Mouse (Mus musculus): ENCODE measurements around the gene Slc13a3. TPM values are rescaled to one million over a fixed set of nuclear protein-coding genes. Genes with fewer than 3 reads are reported as not detected.
"Not testable (repeated sequence)": the region's sequence is repeated elsewhere in the genome, so short reads cannot be mapped to it uniquely, and the experiment has no call there.

Slc13a3 gene
- total RNA-seq (2014; rRNA removed) (25.2 and 29.3 TPM in 2 replicates), polyA plus RNA-seq (2015; fragmentation: Nextera tagmentation; extraction: Ambion mirVana) (15.5 and 17.8 TPM in 2 replicates)

GRCm38 (mm10) chr2:165473003-165473402 lies at the start of gene Slc13a3:
Gene Slc13a3, minus strand, starts transcription at chr2:165473230.
- peak; percentile 36 for DNase-seq (ENCODE audit: low spot score)
- Histone ChIP-seq H3K4me1 (ENCODE audit: insufficient read depth, low read length) (no peaks in the 10 kb centered on the region), H3K27ac (no peak within 1 kb of the TSS), H3K4me3 (ENCODE audit: low read length) (peak within 1 kb of the TSS; percentile 18; the same call in 1 of the 2 replicates), H3K4me2 (ENCODE audit: low read depth, low read length) (peak within 1 kb of the TSS; percentile 55), H3K36me3 (ENCODE audit: insufficient read depth, low read length) (no peaks in the 10 kb centered on the region), H3K9me3 (ENCODE audit: low read length) (no peaks in the 10 kb centered on the region), H3K27me3 (ENCODE audit: insufficient read depth, low read length) (no peaks in the 10 kb centered on the region; the same call in 1 of the 2 replicates), H3K9ac (replicated peaks; ENCODE audit: low read length) (peak within 1 kb of the TSS; percentile 21; the same call in 1 of the 2 replicates)
- ATAC-seq: peak; percentile 53; the same call in 1 of the 2 replicates
- 2% methylated on average over 32 of the region's 35 CpGs for WGBS
- TF ChIP-seq CTCF (IDR thresholded peaks at IDR 0.05; ENCODE audit: low read depth): no peak

DNA sequence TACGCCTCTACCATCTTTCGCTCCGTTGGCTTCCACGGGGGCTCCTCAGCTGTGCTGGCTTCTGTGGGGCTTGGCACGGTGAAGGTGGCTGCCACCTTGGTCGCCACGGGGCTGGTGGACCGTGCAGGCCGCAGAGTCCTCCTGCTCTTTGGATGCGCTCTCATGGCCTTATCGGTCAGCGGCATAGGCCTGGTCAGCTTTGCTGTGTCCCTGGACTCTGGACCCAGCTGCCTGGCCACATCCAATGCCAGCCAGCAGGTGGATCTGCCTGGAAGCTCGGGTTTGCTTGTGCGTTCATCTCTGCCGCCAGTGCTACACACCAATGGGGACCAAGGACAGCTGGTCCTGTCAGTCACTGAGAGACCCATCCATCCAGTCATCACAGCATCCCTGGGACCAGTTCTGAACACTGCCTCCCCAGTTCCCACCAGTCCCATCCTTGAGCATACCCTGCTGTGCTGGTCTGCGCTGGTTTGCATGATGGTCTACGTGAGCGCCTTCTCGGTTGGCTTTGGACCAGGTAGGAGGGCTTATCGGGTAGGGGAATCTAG lies 42.2 kb upstream of the Slc13a3 start:
- no peaks in the 10 kb centered on the region for H3K27me3 ChIP-seq (ENCODE audit: insufficient read depth, low read length)
- no peaks in the 10 kb centered on the region for H3K9me3 ChIP-seq (ENCODE audit: low read length)
- ATAC-seq: no peak
- H3K4me1 ChIP-seq (ENCODE audit: insufficient read depth, low read length): peaks cover 13% of the 10 kb centered on the region; the same call in 1 of the 2 replicates
- DNase-seq (ENCODE audit: low spot score): no peak
- H3K36me3 ChIP-seq (ENCODE audit: insufficient read depth, low read length): no peaks in the 10 kb centered on the region
- no peak overlapping the region for H3K4me3 ChIP-seq (ENCODE audit: low read length)
- WGBS: 90% methylated on average over 20 of the region's 20 CpGs
- no peak overlapping the region for H3K9ac ChIP-seq (replicated peaks; ENCODE audit: low read length)
- H3K4me2 ChIP-seq (ENCODE audit: low read depth, low read length): no peak overlapping the region
- TF ChIP-seq CTCF (IDR thresholded peaks at IDR 0.05; ENCODE audit: low read depth): no peak
- no peak overlapping the region for H3K27ac ChIP-seq

DNA sequence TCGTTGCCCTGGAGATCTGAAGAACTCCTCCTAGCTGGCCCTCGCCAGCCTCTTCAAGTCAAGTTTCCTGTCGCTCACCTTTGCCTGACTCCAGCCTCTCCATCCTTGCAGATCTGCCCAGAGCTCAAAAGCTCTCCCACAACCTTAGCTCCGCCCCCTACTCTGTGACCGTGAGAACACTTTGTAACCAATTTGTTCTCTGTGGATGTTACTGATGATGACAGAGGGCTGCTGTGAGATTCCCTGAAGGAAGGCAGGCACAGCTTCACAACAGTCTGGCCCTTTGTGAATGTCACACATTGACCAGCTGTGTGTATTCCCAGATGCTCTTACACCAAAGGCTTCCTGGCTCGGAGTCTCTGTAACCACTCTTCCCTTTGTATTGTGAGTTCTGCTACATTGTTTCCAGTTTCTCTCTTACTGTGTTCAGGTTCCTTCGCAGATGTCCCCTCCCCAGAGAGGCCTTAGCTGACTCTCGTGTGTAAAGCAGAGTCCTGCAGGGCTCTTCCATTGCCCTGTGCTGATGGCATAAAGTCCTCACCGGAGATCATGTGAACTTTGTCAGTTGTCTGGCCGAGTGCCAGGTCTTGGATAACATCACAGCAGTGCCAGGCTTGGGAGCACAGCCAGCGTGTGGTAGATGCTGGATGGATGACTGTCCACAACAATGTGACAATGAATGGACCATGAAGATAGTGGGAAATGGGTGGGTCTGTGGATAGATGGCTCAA lies 40.0 kb upstream of the Slc13a3 start:
- DNase-seq (ENCODE audit: low spot score) (peak; percentile 72), ATAC-seq (peak; percentile 80)
- Histone ChIP-seq H3K9ac (replicated peaks; ENCODE audit: low read length) (no peak overlapping the region), H3K9me3 (ENCODE audit: low read length) (no peaks in the 10 kb centered on the region), H3K4me3 (ENCODE audit: low read length) (no peak overlapping the region), H3K4me2 (ENCODE audit: low read depth, low read length) (no peak overlapping the region), H3K27ac (no peak overlapping the region), H3K27me3 (ENCODE audit: insufficient read depth, low read length) (no peaks in the 10 kb centered on the region), H3K36me3 (ENCODE audit: insufficient read depth, low read length) (no peaks in the 10 kb centered on the region), H3K4me1 (ENCODE audit: insufficient read depth, low read length) (peaks cover 13% of the 10 kb centered on the region; the same call in 1 of the 2 replicates)
- TF ChIP-seq CTCF (IDR thresholded peaks at IDR 0.05; ENCODE audit: low read depth): no peak
- 19% methylated on average over 11 of the region's 11 CpGs for WGBS

DNA sequence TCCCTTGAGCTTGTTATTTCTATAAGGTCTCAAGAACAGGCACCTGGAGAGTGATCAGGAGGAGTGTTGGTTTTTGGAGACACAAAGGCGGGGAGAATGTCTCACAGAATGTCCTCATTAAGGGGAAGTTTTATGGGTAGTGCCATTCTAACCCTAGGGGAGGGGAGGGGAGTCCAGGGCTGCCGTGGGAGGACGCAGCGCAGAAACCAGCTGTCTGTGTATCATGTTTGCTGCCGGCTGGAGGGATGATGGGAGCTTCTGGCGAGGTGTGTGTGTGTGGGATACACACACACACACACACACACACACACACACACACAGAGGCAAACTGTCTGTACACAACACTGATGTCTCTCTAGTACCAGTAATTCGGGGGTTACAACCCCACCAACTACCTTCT lies 39.4 kb upstream of the Slc13a3 start:
- H3K4me2 ChIP-seq (ENCODE audit: low read depth, low read length): no peak overlapping the region
- no peak overlapping the region for H3K4me3 ChIP-seq (ENCODE audit: low read length)
- ATAC-seq (no peak), DNase-seq (ENCODE audit: low spot score) (no peak)
- no peaks in the 10 kb centered on the region for H3K9me3 ChIP-seq (ENCODE audit: low read length)
- TF ChIP-seq CTCF (IDR thresholded peaks at IDR 0.05; ENCODE audit: low read depth): no peak
- H3K27me3 ChIP-seq (ENCODE audit: insufficient read depth, low read length): no peaks in the 10 kb centered on the region
- no peak overlapping the region for H3K27ac ChIP-seq
- H3K9ac ChIP-seq (replicated peaks; ENCODE audit: low read length): no peak overlapping the region
- H3K4me1 ChIP-seq (ENCODE audit: insufficient read depth, low read length): peaks cover 13% of the 10 kb centered on the region; the same call in 1 of the 2 replicates
- WGBS: 44% methylated on average over 7 of the region's 7 CpGs
- H3K36me3 ChIP-seq (ENCODE audit: insufficient read depth, low read length): no peaks in the 10 kb centered on the region

DNA sequence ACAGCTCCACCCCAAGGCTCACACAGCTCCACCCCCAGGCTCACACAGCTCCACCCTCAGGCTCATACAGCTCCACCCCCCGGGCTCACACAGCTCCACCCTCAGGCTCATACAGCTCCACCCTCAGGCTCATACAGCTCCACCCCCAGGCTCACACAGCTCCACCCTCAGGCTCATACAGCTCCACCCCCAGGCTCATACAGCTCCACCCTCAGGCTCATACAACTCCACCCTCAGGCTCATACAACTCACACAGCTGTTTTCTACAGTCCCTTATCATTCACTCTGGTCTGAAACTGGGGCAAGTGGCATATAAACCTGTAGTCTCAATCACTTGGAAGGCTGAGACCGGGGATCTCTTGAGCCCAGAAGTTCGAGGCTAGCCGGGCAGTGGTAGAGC lies 38.5 kb upstream of the Slc13a3 start:
- not testable (repeated sequence) for H3K4me3 ChIP-seq (ENCODE audit: low read length); H3K9ac ChIP-seq (replicated peaks; ENCODE audit: low read length); H3K4me2 ChIP-seq (ENCODE audit: low read depth, low read length); H3K27ac ChIP-seq; DNase-seq (ENCODE audit: low spot score); H3K9me3 ChIP-seq (ENCODE audit: low read length); ATAC-seq; H3K27me3 ChIP-seq (ENCODE audit: insufficient read depth, low read length); H3K36me3 ChIP-seq (ENCODE audit: insufficient read depth, low read length)
- WGBS: 87% methylated on average over 4 of the region's 4 CpGs
- H3K4me1 ChIP-seq (ENCODE audit: insufficient read depth, low read length): peaks cover 13% of the 10 kb centered on the region; the same call in 1 of the 2 replicates

DNA sequence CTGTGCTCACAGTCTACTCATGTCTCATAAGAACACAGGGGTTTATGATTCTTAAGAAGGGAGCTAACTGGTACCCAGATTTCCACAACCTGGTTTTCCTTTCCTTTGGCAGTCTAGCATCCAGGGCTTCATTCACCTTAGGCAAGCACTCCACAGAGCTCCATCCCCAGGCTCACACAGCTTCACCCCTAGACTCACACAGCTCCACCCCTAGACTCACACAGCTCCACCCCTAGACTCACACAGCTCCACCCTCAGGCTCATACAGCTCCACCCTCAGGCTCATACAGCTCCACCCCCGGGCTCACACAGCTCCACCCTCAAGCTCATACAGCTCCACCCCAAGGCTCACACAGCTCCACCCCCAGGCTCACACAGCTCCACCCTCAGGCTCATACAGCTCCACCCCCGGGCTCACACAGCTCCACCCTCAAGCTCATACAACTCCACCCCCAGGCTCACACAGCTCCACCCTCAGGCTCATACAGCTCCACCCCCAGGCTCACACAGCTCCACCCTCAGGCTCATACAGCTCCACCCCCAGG lies 38.0 kb upstream of the Slc13a3 start:
- not testable (repeated sequence) for DNase-seq (ENCODE audit: low spot score); H3K9me3 ChIP-seq (ENCODE audit: low read length); H3K27me3 ChIP-seq (ENCODE audit: insufficient read depth, low read length); H3K36me3 ChIP-seq (ENCODE audit: insufficient read depth, low read length); H3K27ac ChIP-seq; H3K4me3 ChIP-seq (ENCODE audit: low read length); H3K4me2 ChIP-seq (ENCODE audit: low read depth, low read length); H3K9ac ChIP-seq (replicated peaks; ENCODE audit: low read length); ATAC-seq
- H3K4me1 ChIP-seq (ENCODE audit: insufficient read depth, low read length): peaks cover 13% of the 10 kb centered on the region; the same call in 1 of the 2 replicates
- 70% methylated on average over 2 of the region's 2 CpGs for WGBS
